Mouse (Mus musculus): Measurements from ENCODE around the gene Pak4. TPM values are rescaled to one million over a fixed set of nuclear protein-coding genes. Genes with fewer than 3 reads are reported as not detected.

Gene Pak4
- polyA plus RNA-seq, 1 experiment from 2014 or later = 20.2 TPM

DNA sequence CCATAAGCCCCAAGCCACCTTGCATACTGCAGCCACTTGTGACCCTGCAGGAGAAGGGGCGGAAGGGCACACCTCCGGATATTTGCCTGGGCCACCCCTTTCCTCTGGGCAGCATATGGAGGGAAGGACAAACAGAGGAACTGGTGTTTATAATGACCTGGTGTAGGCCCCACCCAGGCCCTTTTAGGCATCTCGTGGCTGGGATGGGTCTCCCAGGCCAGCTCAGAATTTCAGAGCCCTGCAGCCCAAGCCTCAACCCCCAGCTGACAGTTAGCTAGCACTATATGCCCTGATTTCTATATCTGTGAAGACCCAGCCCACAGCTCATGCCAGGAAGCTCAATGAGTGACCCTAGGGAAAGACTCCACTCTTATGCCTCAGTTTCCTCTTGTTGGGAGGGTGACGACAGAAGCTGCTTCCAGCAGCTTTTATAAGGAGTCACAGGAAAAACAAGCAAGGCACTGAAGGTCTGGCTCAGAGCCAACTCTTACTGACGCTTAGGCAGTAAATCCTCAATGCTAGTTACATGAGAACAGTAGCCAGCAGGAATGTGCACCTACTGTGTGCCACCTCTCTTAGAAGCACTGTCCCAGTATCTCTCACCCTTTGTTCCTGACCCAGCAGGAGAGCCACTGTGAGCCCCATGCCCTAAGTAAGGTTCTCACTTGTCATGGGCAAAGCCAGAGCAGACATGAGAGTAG, 26.9 kb downstream of the Pak4 start:
- ATAC-seq (ENCODE audit: low FRiP score, low read depth) = no peak
- Histone ChIP-seq H3K4me2 (no peak overlapping the region), H3K36me3 (peaks cover 15% of the 10 kb centered on the region), H3K9ac (no peak overlapping the region), H3K4me1 (replicated peaks) (peaks cover 11% of the 10 kb centered on the region), H3K9me3 (no peaks in the 10 kb centered on the region), H3K4me3 (no peak overlapping the region), H3K27me3 (no peaks in the 10 kb centered on the region), H3K27ac (replicated peaks) (peak overlapping the region; percentile 20; the same call in 1 of the 2 replicates)
- WGBS = 51% methylated on average over 5 of the region's 5 CpGs

DNA sequence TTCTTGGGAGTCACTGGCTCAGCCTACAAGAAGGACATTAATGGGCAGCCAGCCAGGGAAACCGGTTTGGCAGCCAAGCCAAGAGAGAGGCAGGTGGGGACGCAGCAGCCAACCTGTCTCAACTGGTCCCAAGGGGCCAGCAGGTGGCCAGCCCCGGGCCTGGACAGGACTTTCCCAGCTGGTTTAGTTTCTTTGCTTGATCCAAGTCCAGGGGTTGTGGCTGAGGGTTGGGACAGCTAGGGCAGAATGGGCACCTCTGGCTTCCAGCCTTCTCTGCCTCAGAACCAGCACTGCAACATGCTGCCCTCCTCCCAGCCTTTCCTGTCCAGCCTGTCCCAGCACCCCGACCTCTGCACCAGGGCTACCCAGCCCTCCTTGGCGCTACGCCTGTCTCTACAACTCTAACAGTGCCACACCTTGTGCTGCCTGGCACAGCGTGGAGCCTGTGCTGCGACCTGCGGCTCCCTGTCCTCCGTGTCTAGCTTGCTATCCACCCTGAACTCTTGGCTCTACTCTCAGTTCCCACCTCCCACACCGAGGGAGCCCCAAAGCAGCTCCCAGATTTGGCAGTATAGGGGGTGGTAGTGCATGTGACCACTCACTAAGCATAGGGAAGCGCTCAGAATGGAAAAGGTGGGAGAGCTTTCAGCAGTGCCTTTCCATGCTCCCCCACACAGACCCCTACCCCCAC, 27.5 kb downstream of the Pak4 start:
- Histone ChIP-seq H3K9ac (no peak overlapping the region), H3K4me2 (no peak overlapping the region), H3K9me3 (no peaks in the 10 kb centered on the region), H3K27ac (replicated peaks) (peak overlapping the region; percentile 20; the same call in 1 of the 2 replicates), H3K36me3 (peaks cover 15% of the 10 kb centered on the region), H3K27me3 (no peaks in the 10 kb centered on the region), H3K4me1 (replicated peaks) (peaks cover 11% of the 10 kb centered on the region), H3K4me3 (no peak overlapping the region)
- no peak for ATAC-seq (ENCODE audit: low FRiP score, low read depth)
- 61% methylated on average over 12 of the region's 12 CpGs for WGBS

DNA sequence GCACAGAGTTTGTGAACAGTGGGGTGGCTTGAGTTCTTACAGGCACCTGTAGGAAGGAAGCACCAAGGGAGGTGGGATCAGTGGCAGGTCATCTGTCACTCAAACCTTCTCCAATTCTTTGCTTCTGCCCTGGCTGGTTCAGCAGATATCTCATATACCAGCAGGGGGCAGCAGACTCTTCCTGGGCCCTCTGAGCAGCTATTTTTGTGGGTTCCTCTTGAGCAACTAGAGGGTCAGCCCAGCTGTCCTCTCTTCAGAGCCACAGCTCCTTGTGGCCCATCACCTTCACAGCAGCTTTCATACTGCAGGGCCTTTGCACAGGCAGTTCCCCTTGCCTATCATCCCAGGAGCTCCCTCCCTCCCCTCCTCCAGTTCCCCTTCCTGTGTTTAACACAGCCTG, 29.7 kb downstream of the Pak4 start:
- Histone ChIP-seq H3K4me1 (replicated peaks) (peaks cover 11% of the 10 kb centered on the region), H3K36me3 (peaks cover 18% of the 10 kb centered on the region), H3K4me3 (no peak overlapping the region), H3K4me2 (no peak overlapping the region), H3K27ac (replicated peaks) (no peak overlapping the region), H3K9me3 (no peaks in the 10 kb centered on the region), H3K27me3 (no peaks in the 10 kb centered on the region), H3K9ac (no peak overlapping the region)
- no peak for ATAC-seq (ENCODE audit: low FRiP score, low read depth)

DNA sequence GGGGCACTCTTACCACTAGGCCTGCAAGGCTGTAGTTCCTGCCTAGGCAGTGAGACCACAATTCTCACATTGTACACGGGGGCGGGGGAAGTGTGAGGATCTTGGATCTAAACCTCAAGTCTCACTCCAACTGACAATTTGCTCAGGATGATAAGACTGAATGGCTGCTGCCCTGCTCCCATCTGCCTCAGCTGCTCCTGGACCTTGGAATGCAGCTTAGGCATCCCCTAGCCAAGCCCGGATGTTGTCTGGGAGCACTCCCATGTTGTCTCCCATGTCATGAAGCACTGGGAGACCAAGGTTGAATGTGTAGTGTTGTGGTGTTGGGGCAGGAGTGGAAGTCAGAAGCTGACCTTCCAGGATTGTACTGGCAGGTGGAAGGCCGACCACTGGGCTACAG, 30.4 kb downstream of the Pak4 start:
- H3K36me3 ChIP-seq = peaks cover 18% of the 10 kb centered on the region
- H3K27me3 ChIP-seq = no peaks in the 10 kb centered on the region
- WGBS = 93% methylated on average over 4 of the region's 4 CpGs
- no peak overlapping the region for H3K9ac ChIP-seq
- ATAC-seq (ENCODE audit: low FRiP score, low read depth) = no peak
- H3K4me1 ChIP-seq (replicated peaks) = peaks cover 11% of the 10 kb centered on the region
- no peak overlapping the region for H3K4me3 ChIP-seq
- no peaks in the 10 kb centered on the region for H3K9me3 ChIP-seq
- no peak overlapping the region for H3K27ac ChIP-seq (replicated peaks)
- H3K4me2 ChIP-seq = no peak overlapping the region

DNA sequence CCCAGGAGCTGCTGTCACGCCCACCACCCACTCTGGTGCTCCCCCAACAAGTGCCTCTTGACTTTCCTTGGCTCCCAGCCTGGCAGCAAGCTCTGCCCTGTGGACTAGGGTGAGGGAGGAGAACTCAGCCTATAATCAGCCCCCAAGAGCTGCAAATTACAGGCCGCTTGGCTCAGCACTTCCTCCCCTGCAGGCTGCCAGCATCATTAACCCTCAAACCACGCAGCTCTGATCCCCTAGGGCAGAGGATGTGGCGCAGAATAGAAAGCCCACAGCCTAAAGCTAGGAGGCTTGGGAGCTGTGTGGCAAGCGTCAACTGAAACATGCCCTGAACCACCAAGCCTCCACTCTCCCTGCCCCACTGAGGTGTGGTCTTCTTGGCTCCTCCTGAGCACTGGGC, 32.6 kb downstream of the Pak4 start:
- H3K9me3 ChIP-seq = no peaks in the 10 kb centered on the region
- no peak for ATAC-seq (ENCODE audit: low FRiP score, low read depth)
- peaks cover 3% of the 10 kb centered on the region; the same call in 1 of the 2 replicates for H3K4me1 ChIP-seq (replicated peaks)
- no peak overlapping the region for H3K27ac ChIP-seq (replicated peaks)
- no peaks in the 10 kb centered on the region for H3K27me3 ChIP-seq
- H3K4me2 ChIP-seq = no peak overlapping the region
- WGBS = 70% methylated on average over 5 of the region's 5 CpGs
- H3K9ac ChIP-seq = no peak overlapping the region
- no peak overlapping the region for H3K4me3 ChIP-seq
- H3K36me3 ChIP-seq = peaks cover 18% of the 10 kb centered on the region

DNA sequence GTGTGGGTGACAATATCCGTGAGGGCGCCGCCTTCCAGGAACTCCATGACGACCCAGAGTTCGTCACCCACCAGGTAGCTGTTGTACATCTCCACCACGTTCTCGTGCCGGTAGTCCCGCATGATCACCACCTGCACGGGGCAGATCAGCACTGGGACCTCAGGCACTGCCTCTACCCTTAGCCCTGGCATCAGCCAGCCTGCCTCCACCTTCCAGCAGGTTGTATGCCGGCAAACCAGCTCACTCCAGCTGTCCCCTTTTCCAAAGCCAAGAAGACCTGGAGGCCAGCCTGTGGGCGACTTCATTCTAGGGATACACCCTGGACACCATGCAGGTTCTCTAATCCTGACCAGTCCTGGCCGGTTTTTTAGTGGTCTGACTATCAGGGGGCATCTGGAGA, 35.0 kb downstream of the Pak4 start:
- peaks cover 32% of the 10 kb centered on the region for H3K36me3 ChIP-seq
- no peaks in the 10 kb centered on the region for H3K9me3 ChIP-seq
- no peaks in the 10 kb centered on the region for H3K4me1 ChIP-seq (replicated peaks)
- no peak overlapping the region for H3K27ac ChIP-seq (replicated peaks)
- no peak overlapping the region for H3K4me3 ChIP-seq
- no peak overlapping the region for H3K9ac ChIP-seq
- no peaks in the 10 kb centered on the region for H3K27me3 ChIP-seq
- no peak for ATAC-seq (ENCODE audit: low FRiP score, low read depth)
- WGBS = 95% methylated on average over 13 of the region's 13 CpGs
- H3K4me2 ChIP-seq = no peak overlapping the region

DNA sequence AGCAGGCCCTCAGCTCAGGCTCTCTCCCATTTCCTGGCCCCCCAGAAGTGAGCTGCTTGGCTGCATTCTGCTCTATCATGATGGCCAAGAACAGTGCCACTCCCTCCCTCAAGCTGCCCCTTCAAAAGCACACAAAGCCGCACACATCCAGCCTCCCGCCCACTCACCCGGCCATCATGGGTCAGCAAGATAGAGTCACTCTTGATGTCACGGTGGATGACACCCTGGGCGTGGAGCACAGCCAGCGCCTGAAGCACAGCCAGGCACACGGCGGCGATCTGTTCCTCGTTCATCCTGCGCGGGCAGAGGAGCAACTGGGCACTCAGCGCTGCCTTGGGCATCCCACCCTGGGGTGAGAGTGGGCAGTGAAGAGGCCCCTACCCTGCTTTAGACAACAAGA, 35.6 kb downstream of the Pak4 start:
- no peak for ATAC-seq (ENCODE audit: low FRiP score, low read depth)
- Histone ChIP-seq H3K36me3 (peaks cover 26% of the 10 kb centered on the region), H3K27ac (replicated peaks) (no peak overlapping the region), H3K9ac (no peak overlapping the region), H3K4me3 (no peak overlapping the region), H3K4me2 (no peak overlapping the region), H3K9me3 (no peaks in the 10 kb centered on the region), H3K4me1 (replicated peaks) (no peaks in the 10 kb centered on the region), H3K27me3 (no peaks in the 10 kb centered on the region)
- WGBS = 85% methylated on average over 13 of the region's 13 CpGs

DNA sequence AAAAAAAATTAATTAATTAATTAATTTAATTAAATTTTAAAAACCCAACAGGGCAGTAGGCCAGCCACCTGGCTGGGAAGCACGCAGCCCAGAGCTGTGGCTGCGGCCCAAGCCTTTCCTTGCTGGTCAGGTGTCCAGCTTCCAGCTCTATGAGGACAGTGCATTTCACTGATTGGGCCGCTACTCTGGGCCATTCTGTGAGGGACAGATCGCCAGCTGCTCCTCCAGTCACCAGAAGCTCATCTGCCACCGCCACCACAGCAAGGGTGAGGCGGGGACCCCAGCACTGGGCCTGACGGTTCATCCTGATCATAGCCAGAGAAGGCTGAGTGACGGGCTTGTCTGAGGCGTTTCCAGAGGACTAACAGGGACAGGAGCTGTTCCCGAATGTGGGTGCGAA, 36.0 kb downstream of the Pak4 start:
- no peak overlapping the region for H3K27ac ChIP-seq (replicated peaks)
- no peak overlapping the region for H3K9ac ChIP-seq
- H3K9me3 ChIP-seq = no peaks in the 10 kb centered on the region
- no peak overlapping the region for H3K4me2 ChIP-seq
- no peak for ATAC-seq (ENCODE audit: low FRiP score, low read depth)
- 87% methylated on average over 11 of the region's 11 CpGs for WGBS
- peaks cover 22% of the 10 kb centered on the region for H3K36me3 ChIP-seq
- H3K27me3 ChIP-seq = no peaks in the 10 kb centered on the region
- H3K4me1 ChIP-seq (replicated peaks) = no peaks in the 10 kb centered on the region
- no peak overlapping the region for H3K4me3 ChIP-seq

DNA sequence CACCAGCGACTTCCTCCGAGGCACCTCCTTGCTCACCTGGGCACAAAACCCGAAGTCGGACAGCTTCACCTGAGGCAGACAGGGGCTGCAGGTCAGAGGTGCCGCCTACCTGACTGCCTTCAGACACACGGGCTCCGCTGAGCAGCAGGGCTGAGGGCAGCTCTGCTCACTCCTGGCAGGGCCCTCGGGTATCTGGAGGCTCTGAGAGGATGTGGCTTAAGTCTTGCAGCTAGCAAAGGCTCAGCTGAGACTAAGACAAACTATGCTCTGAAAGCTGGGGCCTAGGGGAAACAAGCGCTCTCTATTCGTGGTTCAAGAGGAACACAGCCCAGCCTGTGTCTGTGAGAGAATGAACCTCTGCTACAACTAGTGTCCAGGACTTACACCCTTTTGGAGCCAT, 37.1 kb downstream of the Pak4 start:
- Histone ChIP-seq H3K36me3 (peaks cover 17% of the 10 kb centered on the region; the same call in 1 of the 2 replicates), H3K4me2 (no peak overlapping the region), H3K9me3 (no peaks in the 10 kb centered on the region), H3K27me3 (no peaks in the 10 kb centered on the region), H3K27ac (replicated peaks) (no peak overlapping the region), H3K9ac (no peak overlapping the region), H3K4me1 (replicated peaks) (no peaks in the 10 kb centered on the region), H3K4me3 (no peak overlapping the region)
- ATAC-seq (ENCODE audit: low FRiP score, low read depth) = no peak
- 93% methylated on average over 10 of the region's 10 CpGs for WGBS

DNA sequence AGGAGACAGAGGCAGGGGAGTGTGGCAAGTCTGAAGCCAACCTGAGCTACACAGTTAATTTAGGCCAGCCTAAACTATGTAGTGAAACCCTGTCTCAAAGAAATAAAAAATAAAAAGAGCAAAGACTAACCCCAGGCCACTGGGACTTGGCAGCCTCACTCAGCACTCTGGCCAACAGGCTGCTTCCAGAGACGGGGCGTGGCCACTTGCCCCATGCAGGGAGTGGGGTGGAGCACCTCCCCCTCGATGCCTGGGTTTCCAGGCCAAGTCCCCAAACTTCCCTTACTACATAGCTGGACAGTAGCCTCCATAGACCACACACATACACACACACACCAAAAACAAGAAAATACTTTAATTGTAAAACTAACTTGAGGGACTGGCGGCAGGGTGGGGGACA, 39.5 kb downstream of the Pak4 start:
- no peaks in the 10 kb centered on the region for H3K27me3 ChIP-seq
- no peaks in the 10 kb centered on the region for H3K9me3 ChIP-seq
- H3K4me2 ChIP-seq = no peak overlapping the region
- H3K9ac ChIP-seq = no peak overlapping the region
- H3K27ac ChIP-seq (replicated peaks) = no peak overlapping the region
- H3K36me3 ChIP-seq = peaks cover 14% of the 10 kb centered on the region; the same call in 1 of the 2 replicates
- H3K4me3 ChIP-seq = no peak overlapping the region
- ATAC-seq (ENCODE audit: low FRiP score, low read depth) = no peak
- 61% methylated on average over 4 of the region's 4 CpGs for WGBS
- no peaks in the 10 kb centered on the region for H3K4me1 ChIP-seq (replicated peaks)

DNA sequence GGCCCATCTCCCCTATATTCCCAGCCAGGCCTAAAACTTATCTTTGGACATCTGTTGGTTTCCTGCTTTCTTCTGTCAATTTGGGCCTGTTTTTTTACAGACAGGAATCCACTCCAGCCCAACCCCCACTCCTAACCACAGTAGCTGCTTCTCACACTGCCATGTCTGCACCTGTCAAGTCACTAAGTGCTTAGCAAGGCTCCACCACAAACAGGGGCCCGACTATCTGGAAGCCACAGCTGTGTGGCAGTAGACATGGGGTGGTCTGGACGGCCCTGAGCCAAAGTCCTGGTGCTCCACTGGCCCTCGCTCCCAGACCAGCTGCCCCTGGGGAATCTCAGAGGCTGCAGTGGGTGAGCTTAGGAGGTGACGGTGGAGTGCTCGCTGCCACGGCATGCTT, 40.3 kb downstream of the Pak4 start:
- no peak overlapping the region for H3K27ac ChIP-seq (replicated peaks)
- 82% methylated on average over 6 of the region's 6 CpGs for WGBS

DNA sequence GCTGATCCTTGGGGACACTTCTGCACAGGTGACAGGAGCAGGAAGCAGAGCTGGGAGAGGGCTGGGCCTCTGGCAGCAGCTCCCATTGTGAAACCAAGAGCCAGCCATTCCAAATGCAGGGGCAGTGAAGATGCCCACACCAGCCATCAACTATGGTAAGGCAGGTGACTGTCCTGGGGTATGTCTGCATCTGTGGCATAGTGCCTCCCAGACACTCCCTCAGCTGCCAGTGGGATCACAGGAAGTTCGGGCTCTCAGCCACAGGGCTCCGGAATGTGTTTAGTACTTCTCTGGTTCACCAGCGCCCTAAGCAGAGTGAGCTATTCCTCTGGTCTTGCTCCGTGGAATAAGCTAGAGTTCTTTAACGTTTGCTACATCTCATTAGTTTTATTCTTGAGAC, 40.9 kb downstream of the Pak4 start:
- H3K27ac ChIP-seq (replicated peaks) = no peak overlapping the region
- peaks cover 14% of the 10 kb centered on the region; the same call in 1 of the 2 replicates for H3K36me3 ChIP-seq
- H3K9ac ChIP-seq = no peak overlapping the region
- H3K9me3 ChIP-seq = no peaks in the 10 kb centered on the region
- H3K27me3 ChIP-seq = no peaks in the 10 kb centered on the region
- 69% methylated on average over 5 of the region's 5 CpGs for WGBS
- H3K4me1 ChIP-seq (replicated peaks) = no peaks in the 10 kb centered on the region
- no peak overlapping the region for H3K4me3 ChIP-seq
- no peak overlapping the region for H3K4me2 ChIP-seq
- ATAC-seq (ENCODE audit: low FRiP score, low read depth) = no peak

More for the DNA sequence above, 40.3 kb downstream of the Pak4 start:
- H3K4me1 ChIP-seq (replicated peaks) = no peaks in the 10 kb centered on the region
- no peaks in the 10 kb centered on the region for H3K27me3 ChIP-seq
- no peak overlapping the region for H3K4me2 ChIP-seq
- H3K4me3 ChIP-seq = no peak overlapping the region
- no peak for ATAC-seq (ENCODE audit: low FRiP score, low read depth)
- H3K9me3 ChIP-seq = no peaks in the 10 kb centered on the region
- peaks cover 14% of the 10 kb centered on the region; the same call in 1 of the 2 replicates for H3K36me3 ChIP-seq
- no peak overlapping the region for H3K9ac ChIP-seq
